Mouse (Mus musculus) heart, adult 2 months (tissue): ENCODE data around the gene Ttc9b.

Source experiments
- CTCF ChIP-seq: fragments of 200-600 bp; IDR thresholded peaks from 2 replicates; pipeline ENCODE4 v1.8.1; 2022; ENCODE audit warnings: antibody characterized with exemption, mild to moderate bottlenecking, moderate library complexity
- EP300 ChIP-seq: fragments of 200-500 bp; IDR thresholded peaks from 2 replicates; pipeline ENCODE4 v1.6.1; 2011; ENCODE audit warnings: low read depth, low read length, control low read depth; ENCODE audit not compliant: insufficient read depth

DNA sequence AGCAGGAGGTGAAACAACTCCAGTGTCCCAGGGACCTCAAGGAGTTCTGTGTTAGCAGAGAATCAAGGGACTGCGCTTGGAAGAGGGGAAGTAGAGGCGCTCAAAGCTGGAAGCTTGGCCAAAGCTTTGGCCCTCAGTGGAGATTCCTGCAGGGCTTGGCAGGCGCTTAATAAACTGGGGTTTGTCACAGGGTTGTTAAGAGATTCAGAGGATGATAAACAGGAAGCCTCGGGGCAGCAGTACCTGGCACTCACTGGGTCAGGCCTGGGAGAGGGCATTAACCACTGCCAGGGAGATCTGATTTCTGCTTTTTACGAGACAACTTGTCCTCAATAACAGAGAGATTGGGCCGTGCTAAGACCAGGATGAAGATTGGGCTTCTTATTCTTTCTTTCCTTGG, 32.7 kb upstream of the Ttc9b start:
- TF ChIP-seq CTCF (no peak), EP300 (no peak)
